Mouse (Mus musculus): ENCODE results near the gene Gba. TPM values are rescaled to one million over a fixed set of nuclear protein-coding genes. Genes with fewer than 3 reads are reported as not detected.

Gba gene
- polyA plus RNA-seq, 2 experiments = 51.2 to 53.3 TPM

DNA sequence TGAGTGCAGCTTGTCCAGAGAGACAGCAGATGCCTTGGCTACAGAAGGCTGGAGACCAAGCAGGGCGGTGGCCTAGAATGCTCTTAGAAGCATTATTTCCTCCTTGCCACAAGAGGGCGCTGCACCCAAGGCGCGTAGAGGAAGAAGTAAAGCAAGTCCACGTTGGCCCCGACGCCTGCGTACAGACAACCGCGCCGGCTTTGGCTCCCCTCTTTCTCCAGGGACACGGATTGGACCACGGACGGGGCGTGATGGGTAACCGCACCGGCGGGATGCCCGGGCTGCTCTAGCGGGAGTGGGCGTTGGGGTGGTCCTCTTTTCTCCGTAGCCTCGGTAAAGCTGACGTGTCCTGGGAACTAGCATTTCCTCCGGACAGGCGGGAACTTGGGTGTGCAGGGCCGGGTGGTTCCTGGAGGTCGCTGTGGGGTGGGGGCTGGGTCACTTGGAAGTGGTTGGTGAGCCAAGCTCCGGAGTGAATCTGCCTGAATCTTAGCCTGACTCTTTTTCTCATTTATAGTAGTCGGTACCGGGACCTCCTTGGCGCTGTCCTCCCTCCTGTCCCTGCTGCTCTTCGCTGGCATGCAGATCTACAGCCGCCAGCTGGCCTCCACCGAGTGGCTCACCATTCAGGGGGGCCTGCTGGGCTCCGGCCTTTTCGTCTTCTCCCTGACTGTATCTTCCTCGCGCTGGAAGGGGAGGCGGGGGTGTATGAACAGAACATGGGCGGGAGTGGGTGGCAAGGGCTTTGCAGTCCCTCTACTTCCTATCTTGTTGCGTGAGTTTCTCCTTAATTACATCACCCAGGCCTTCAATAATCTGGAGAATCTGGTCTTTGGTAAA, 43.8 kb downstream of the Gba start, which contains the start of gene Trim46:
Trim46 (minus strand) TSS at position 49 of the 840 bp plus-strand sequence.
- DNase-seq (ENCODE audit: low spot score) (peak; percentile 88), ATAC-seq (ENCODE audit: low FRiP score, low read depth) (peak; percentile 83)
- peak within 1 kb of the TSS; percentile 90 for H3K4me2 ChIP-seq (replicated peaks; ENCODE audit: low read depth, low read length, severe bottlenecking)
- H3K4me3 ChIP-seq (replicated peaks; ENCODE audit: low read length) = peak within 1 kb of the TSS; percentile 86
- peak within 1 kb of the TSS; percentile 75 for H3K9ac ChIP-seq (ENCODE audit: low read depth, low read length, severe bottlenecking)
- 1% methylated on average over 40 of the region's 42 CpGs for WGBS
- no peaks in the 10 kb centered on the region for H3K27me3 ChIP-seq (ENCODE audit: control insufficient read depth, insufficient read depth, low read length)
- H3K36me3 ChIP-seq (ENCODE audit: control insufficient read depth, insufficient read depth, low read length) = peaks cover 18% of the 10 kb centered on the region
- 0 out of 2 replicates have a peak, but pooled peaks have one; percentile 10 for TF ChIP-seq POLR2A (IDR thresholded peaks at IDR 0.05; ENCODE audit: borderline replicate concordance, extremely low read depth, insufficient read depth, insufficient read length)
- peak within 1 kb of the TSS; percentile 65 for H3K27ac ChIP-seq (replicated peaks; ENCODE audit: low read depth, low read length)
- peaks cover 33% of the 10 kb centered on the region for H3K4me1 ChIP-seq (ENCODE audit: control insufficient read depth, insufficient read depth, low read length)
- H3K9me3 ChIP-seq (ENCODE audit: control insufficient read depth, low read length) = no peaks in the 10 kb centered on the region

DNA sequence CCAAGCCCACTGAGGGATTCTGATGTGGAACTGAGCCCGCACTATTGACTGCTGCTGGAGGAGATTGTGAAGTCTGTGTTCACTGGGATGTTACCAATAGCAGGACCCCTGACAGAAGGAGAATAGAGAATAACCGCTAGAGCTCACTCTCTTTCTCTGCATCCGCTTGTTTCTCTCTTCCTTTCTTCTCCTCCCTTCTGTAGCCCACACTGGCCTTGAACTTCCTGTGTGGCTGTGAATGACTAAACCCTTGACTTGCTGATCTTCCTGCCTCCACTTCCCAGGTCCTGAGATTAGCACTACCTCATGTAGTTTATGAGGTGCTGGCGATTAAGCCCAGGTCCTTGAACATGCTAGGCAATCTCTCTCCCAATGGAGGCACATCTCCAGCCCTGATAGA, 44.7 kb downstream of the Gba start:
- peak overlapping the region; percentile 90 for H3K4me2 ChIP-seq (replicated peaks; ENCODE audit: low read depth, low read length, severe bottlenecking)
- ATAC-seq (ENCODE audit: low FRiP score, low read depth) (no peak), DNase-seq (ENCODE audit: low spot score) (no peak)
- H3K9ac ChIP-seq (ENCODE audit: low read depth, low read length, severe bottlenecking) = peak overlapping the region; percentile 75
- no peaks in the 10 kb centered on the region for H3K9me3 ChIP-seq (ENCODE audit: control insufficient read depth, low read length)
- WGBS = 88% methylated on average over 4 of the region's 4 CpGs
- no peak for TF ChIP-seq POLR2A (IDR thresholded peaks at IDR 0.05; ENCODE audit: borderline replicate concordance, extremely low read depth, insufficient read depth, insufficient read length)
- H3K27ac ChIP-seq (replicated peaks; ENCODE audit: low read depth, low read length) = no peak overlapping the region
- H3K4me1 ChIP-seq (ENCODE audit: control insufficient read depth, insufficient read depth, low read length) = peaks cover 38% of the 10 kb centered on the region
- H3K27me3 ChIP-seq (ENCODE audit: control insufficient read depth, insufficient read depth, low read length) = no peaks in the 10 kb centered on the region
- peaks cover 13% of the 10 kb centered on the region for H3K36me3 ChIP-seq (ENCODE audit: control insufficient read depth, insufficient read depth, low read length)
- peak overlapping the region; percentile 86 for H3K4me3 ChIP-seq (replicated peaks; ENCODE audit: low read length)

DNA sequence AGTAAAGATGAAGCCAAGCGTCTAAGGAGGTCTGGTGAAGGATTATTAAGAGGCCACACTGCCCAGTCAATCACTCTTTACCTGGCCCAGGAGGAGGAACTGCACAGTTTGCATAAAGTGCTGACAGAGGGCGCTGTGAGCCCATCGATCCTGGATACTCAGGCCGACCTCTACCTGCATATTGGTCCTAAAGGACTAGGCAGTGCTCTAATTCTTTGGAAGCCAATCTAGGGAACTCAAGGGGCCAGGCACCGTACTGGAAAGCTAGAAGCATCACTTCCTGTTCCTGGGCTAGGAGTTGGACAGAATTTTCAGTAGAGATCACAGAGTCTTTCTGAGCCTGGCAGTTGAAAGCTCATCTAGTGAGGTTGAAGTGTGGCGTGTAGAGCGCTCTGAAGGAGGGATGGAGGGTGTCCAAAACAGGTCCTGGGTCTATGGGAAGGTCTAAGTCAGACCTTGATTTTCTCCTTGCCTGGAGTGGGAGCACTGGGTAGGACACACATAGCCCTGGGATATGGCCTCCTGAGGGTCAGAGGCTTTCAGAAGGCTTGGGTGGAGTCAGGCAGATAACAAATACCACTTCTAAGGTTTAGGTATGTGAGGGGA, 47.8 kb downstream of the Gba start:
- no peak overlapping the region for H3K4me3 ChIP-seq (replicated peaks; ENCODE audit: low read length)
- no peak overlapping the region for H3K4me2 ChIP-seq (replicated peaks; ENCODE audit: low read depth, low read length, severe bottlenecking)
- no peak for TF ChIP-seq POLR2A (IDR thresholded peaks at IDR 0.05; ENCODE audit: borderline replicate concordance, extremely low read depth, insufficient read depth, insufficient read length)
- H3K4me1 ChIP-seq (ENCODE audit: control insufficient read depth, insufficient read depth, low read length) = peaks cover 19% of the 10 kb centered on the region
- DNase-seq (ENCODE audit: low spot score) (peak; percentile 45), ATAC-seq (ENCODE audit: low FRiP score, low read depth) (no peak)
- WGBS = 18% methylated on average over 7 of the region's 7 CpGs
- H3K27me3 ChIP-seq (ENCODE audit: control insufficient read depth, insufficient read depth, low read length) = no peaks in the 10 kb centered on the region
- no peaks in the 10 kb centered on the region for H3K9me3 ChIP-seq (ENCODE audit: control insufficient read depth, low read length)
- H3K36me3 ChIP-seq (ENCODE audit: control insufficient read depth, insufficient read depth, low read length) = peaks cover 13% of the 10 kb centered on the region
- no peak overlapping the region for H3K9ac ChIP-seq (ENCODE audit: low read depth, low read length, severe bottlenecking)
- H3K27ac ChIP-seq (replicated peaks; ENCODE audit: low read depth, low read length) = no peak overlapping the region

DNA sequence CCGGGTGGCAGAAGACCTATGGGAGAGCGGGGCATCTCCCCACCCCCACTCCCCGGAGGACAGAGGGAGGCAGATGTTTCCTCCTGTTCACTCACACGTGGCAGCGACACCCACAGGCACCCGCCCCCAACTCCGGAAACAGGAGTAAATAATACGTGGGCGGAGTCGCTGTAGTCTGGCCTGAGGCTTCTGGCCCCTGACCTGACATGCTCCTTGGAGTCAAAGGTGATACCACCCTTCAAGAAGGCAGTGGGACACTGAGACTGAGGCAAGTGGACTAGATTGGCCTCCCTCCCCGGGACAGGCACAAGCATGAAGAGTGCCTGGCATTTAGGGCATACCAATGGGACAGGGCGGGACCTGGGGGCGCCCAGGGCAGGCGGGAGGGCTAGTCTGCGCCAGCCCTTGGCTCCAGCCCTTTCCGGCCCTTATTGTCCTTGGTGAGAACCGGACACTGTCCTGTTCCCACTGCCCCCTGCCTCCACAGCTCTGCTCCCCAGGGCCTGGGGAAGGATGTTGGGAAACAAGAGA, 48.7 kb downstream of the Gba start:
- H3K27me3 ChIP-seq (ENCODE audit: control insufficient read depth, insufficient read depth, low read length) = no peaks in the 10 kb centered on the region
- H3K9me3 ChIP-seq (ENCODE audit: control insufficient read depth, low read length) = no peaks in the 10 kb centered on the region
- ATAC-seq (ENCODE audit: low FRiP score, low read depth) (no peak), DNase-seq (ENCODE audit: low spot score) (no peak)
- peaks cover 15% of the 10 kb centered on the region for H3K4me1 ChIP-seq (ENCODE audit: control insufficient read depth, insufficient read depth, low read length)
- H3K27ac ChIP-seq (replicated peaks; ENCODE audit: low read depth, low read length) = no peak overlapping the region
- H3K36me3 ChIP-seq (ENCODE audit: control insufficient read depth, insufficient read depth, low read length) = peaks cover 13% of the 10 kb centered on the region
- H3K4me2 ChIP-seq (replicated peaks; ENCODE audit: low read depth, low read length, severe bottlenecking) = no peak overlapping the region; the same call in 1 of the 2 replicates
- no peak overlapping the region for H3K4me3 ChIP-seq (replicated peaks; ENCODE audit: low read length)
- no peak for TF ChIP-seq POLR2A (IDR thresholded peaks at IDR 0.05; ENCODE audit: borderline replicate concordance, extremely low read depth, insufficient read depth, insufficient read length)
- no peak overlapping the region for H3K9ac ChIP-seq (ENCODE audit: low read depth, low read length, severe bottlenecking)
- 8% methylated on average over 16 of the region's 17 CpGs for WGBS

DNA sequence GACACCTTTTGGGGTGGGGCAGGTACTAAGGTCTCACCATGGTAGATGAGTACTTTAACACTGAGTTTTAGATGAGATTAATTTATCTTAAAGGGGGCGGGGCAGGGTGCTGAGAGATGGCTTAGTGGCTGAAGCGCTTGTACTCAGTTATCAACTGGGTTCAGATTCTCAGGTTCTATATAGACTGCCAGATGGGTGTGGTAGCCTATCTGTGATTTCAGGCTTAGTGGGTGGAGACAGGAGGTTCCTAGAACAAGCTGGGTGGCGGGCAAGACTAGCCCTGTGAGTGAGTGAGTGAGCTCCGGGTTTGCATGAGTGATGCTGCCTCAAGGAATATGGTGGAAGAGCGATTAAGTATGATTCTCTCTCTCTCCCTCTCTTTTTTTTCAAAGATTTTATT, 52.3 kb downstream of the Gba start:
- DNase-seq (ENCODE audit: low spot score) (no peak), ATAC-seq (ENCODE audit: low FRiP score, low read depth) (no peak)
- H3K4me1 ChIP-seq (ENCODE audit: control insufficient read depth, insufficient read depth, low read length) = peaks cover 9% of the 10 kb centered on the region
- H3K27ac ChIP-seq (replicated peaks; ENCODE audit: low read depth, low read length) = no peak overlapping the region
- no peaks in the 10 kb centered on the region for H3K27me3 ChIP-seq (ENCODE audit: control insufficient read depth, insufficient read depth, low read length)
- no peaks in the 10 kb centered on the region for H3K9me3 ChIP-seq (ENCODE audit: control insufficient read depth, low read length)
- 85% methylated on average over 5 of the region's 5 CpGs for WGBS
- no peak overlapping the region for H3K4me2 ChIP-seq (replicated peaks; ENCODE audit: low read depth, low read length, severe bottlenecking)
- H3K4me3 ChIP-seq (replicated peaks; ENCODE audit: low read length) = no peak overlapping the region
- no peak overlapping the region for H3K9ac ChIP-seq (ENCODE audit: low read depth, low read length, severe bottlenecking)
- H3K36me3 ChIP-seq (ENCODE audit: control insufficient read depth, insufficient read depth, low read length) = no peaks in the 10 kb centered on the region
- TF ChIP-seq POLR2A (IDR thresholded peaks at IDR 0.05; ENCODE audit: borderline replicate concordance, extremely low read depth, insufficient read depth, insufficient read length) = no peak

Data from limb, embryonic 14.5 days (tissue).